Mouse (Mus musculus) liver, embryonic 14.5 days (tissue): Measurements from ENCODE around the gene Atp6v0a4. TPM values are rescaled to one million over a fixed set of nuclear protein-coding genes. Genes with fewer than 3 reads are reported as not detected.

Experiments used
- ATAC-seq: fragments of 200-750 bp; cut with Nextera tagmentation; 2 replicates; pipeline ENCODE4 v1.8.0; 2017; ENCODE audit warnings: moderate number of reproducible peaks, mild to moderate bottlenecking, moderate library complexity; ENCODE audit not compliant: insufficient read depth
- DNase-seq, 3 experiments: peaks; one replicate each; pipeline ENCODE4 v3.0.0-alpha.2; 2012 to 2013; ENCODE audit warnings: low read depth in 3 of 3, low spot score in 3 of 3
- H3K27ac ChIP-seq: fragments of 300-500 bp; sonication (generic); 2 replicates; pipeline ENCODE4 v1.5.1; 2014; ENCODE audit warnings: moderate library complexity, mild to moderate bottlenecking, control low read depth, inconsistent platforms
- H3K27me3 ChIP-seq: fragments of 300-500 bp; sonication (generic); 2 replicates; pipeline ENCODE4 v1.6.1; 2014; ENCODE audit warnings: mild to moderate bottlenecking, low read length, moderate library complexity; ENCODE audit not compliant: control insufficient read depth, insufficient read depth
- H3K36me3 ChIP-seq: fragments of 300-500 bp; sonication (generic); replicated peaks from 2 replicates; pipeline ENCODE4 v1.6.1; 2014; ENCODE audit warnings: low read depth; ENCODE audit not compliant: control insufficient read depth, insufficient read depth
- H3K4me1 ChIP-seq, 2 experiments: fragments of 200-500 bp in 1 of 2; fragments of 300-500 bp in 1 of 2; sonication (generic) in 1 of 2; replicated peaks; 2 replicates each; pipeline ENCODE4 v1.6.1; 2012 to 2014; ENCODE audit warnings: antibody characterized with exemption in 1 of 2, inconsistent platforms in 1 of 2, low read length in 1 of 2; ENCODE audit not compliant: control insufficient read depth in 2 of 2, insufficient read depth in 2 of 2
- H3K4me2 ChIP-seq: fragments of 300-500 bp; sonication (generic); 2 replicates; pipeline ENCODE4 v1.6.1; 2014; ENCODE audit warnings: low read depth, mild to moderate bottlenecking, control low read depth, moderate library complexity
- H3K4me3 ChIP-seq, 2 experiments: fragments of 200-500 bp in 1 of 2; fragments of 300-500 bp in 1 of 2; sonication (generic) in 1 of 2; 2 replicates each; pipeline ENCODE4 v1.5.1; 2012 to 2014; ENCODE audit warnings: low read depth in 2 of 2, low read length in 2 of 2, mild to moderate bottlenecking in 2 of 2, control low read depth in 1 of 2, inconsistent platforms in 1 of 2, moderate library complexity in 1 of 2; ENCODE audit not compliant: insufficient read depth in 1 of 2
- H3K9ac ChIP-seq: fragments of 300-500 bp; sonication (generic); replicated peaks from 2 replicates; pipeline ENCODE4 v1.6.1; 2014; ENCODE audit warnings: mild to moderate bottlenecking, control low read depth, moderate library complexity
- H3K9me3 ChIP-seq: fragments of 300-500 bp; sonication (generic); 2 replicates; pipeline ENCODE4 v1.6.1; 2016; ENCODE audit warnings: low read length, mixed read lengths; ENCODE audit not compliant: control insufficient read depth
- CTCF ChIP-seq: IDR thresholded peaks from 2 replicates; pipeline ENCODE4 v1.5.1; 2016; ENCODE audit warnings: antibody characterized with exemption, low read depth, control low read depth
- EP300 ChIP-seq: IDR thresholded peaks from 2 replicates; pipeline ENCODE4 v1.6.1; 2016; ENCODE audit warnings: antibody characterized with exemption, low read depth
- WGBS: fragments of 180-500 bp; shearing (Covaris S2); extraction: QIAGEN DNeasy Blood & Tissue Kit; methylation state at CpG from one replicate; pipeline ENCODE4 v1.1.7; 2014; ENCODE audit not compliant: insufficient replicate concordance; 5-methylcytosine and 5-hydroxymethylcytosine counted together
- polyA plus RNA-seq, 2 experiments: library from polyadenylated mRNA; depleted of rRNA in 1 of 2; stranded (reverse) in 1 of 2; unstranded in 1 of 2; fragments of >200 nt; fragmentation: Nextera tagmentation in 1 of 2; extraction: Ambion mirVana in 1 of 2; gene quantifications; 2 replicates each; pipeline versions ENCODE4 v1.2.1 to v1.2.3; 2012 to 2014

The Atp6v0a4 gene
- polyA plus RNA-seq (2012; rRNA removed) (0.17 and 0.35 TPM in 2 replicates), polyA plus RNA-seq (2014; fragmentation: Nextera tagmentation; extraction: Ambion mirVana) (0.10 and 0.13 TPM in 2 replicates)

GRCm38 (mm10) chr6:38124207-38124835 lies at the start of gene Atp6v0a4:
Gene Atp6v0a4, minus strand, starts transcription at chr6:38124586.
- WGBS, result 75% methylated on average over 7 of the region's 7 CpGs

GRCm38 (mm10) chr6:38165385-38165784 lies 41.0 kb upstream of the Atp6v0a4 start:
- no peak for DNase-seq
- no peak for TF ChIP-seq EP300
- TF ChIP-seq CTCF, result no peak
- Histone ChIP-seq H3K4me1 (no peaks in the 10 kb centered on the region), H3K4me2 (no peak overlapping the region), H3K9ac (no peak overlapping the region), H3K9me3 (no peaks in the 10 kb centered on the region), H3K4me3 (no peak overlapping the region), H3K27ac (no peak overlapping the region), H3K36me3 (no peaks in the 10 kb centered on the region), H3K27me3 (no peaks in the 10 kb centered on the region)
- WGBS, result 64% methylated on average over 6 of the region's 6 CpGs
- no peak for ATAC-seq

More at GRCm38 (mm10) chr6:38124207-38124835, at the start of gene Atp6v0a4:
- no peak for TF ChIP-seq CTCF
- TF ChIP-seq EP300, result no peak
- Histone ChIP-seq H3K9ac (no peak within 1 kb of the TSS), H3K27ac (no peak within 1 kb of the TSS), H3K36me3 (no peaks in the 10 kb centered on the region), H3K9me3 (no peaks in the 10 kb centered on the region), H3K4me2 (no peak within 1 kb of the TSS), H3K27me3 (no peaks in the 10 kb centered on the region), H3K4me3 (no peak within 1 kb of the TSS), H3K4me1 (peaks cover 0 to 2% of the 10 kb centered on the region in 2 experiments; a peak in 1 of 4 replicates)
- no peak for ATAC-seq
- no peak for DNase-seq

- WGBS, result 56% methylated on average over 6 of the region's 6 CpGs
- no peak overlapping the region for H3K27ac ChIP-seq
- H3K36me3 ChIP-seq, result no peaks in the 10 kb centered on the region
- no peak overlapping the region for H3K9ac ChIP-seq
- H3K4me1 ChIP-seq, result no peaks in the 10 kb centered on the region
- no peak for DNase-seq
- H3K27me3 ChIP-seq, result no peaks in the 10 kb centered on the region
- no peaks in the 10 kb centered on the region for H3K9me3 ChIP-seq
- no peak overlapping the region for H3K4me3 ChIP-seq
- TF ChIP-seq CTCF (no peak), EP300 (no peak)
- H3K4me2 ChIP-seq, result no peak overlapping the region
- ATAC-seq, result no peak
Measured at GRCm38 (mm10) chr6:38164705-38165104, 40.3 kb upstream of the Atp6v0a4 start.

- no peaks in the 10 kb centered on the region for H3K4me1 ChIP-seq
- ATAC-seq (no peak), DNase-seq (no peak)
Measured at GRCm38 (mm10) chr6:38162825-38163504, 38.6 kb upstream of the Atp6v0a4 start.

GRCm38 (mm10) chr6:38160556-38160955 lies 36.2 kb upstream of the Atp6v0a4 start:
- DNase-seq (no peak), ATAC-seq (no peak)
- Histone ChIP-seq H3K9me3 (no peaks in the 10 kb centered on the region), H3K27ac (no peak overlapping the region), H3K27me3 (no peaks in the 10 kb centered on the region), H3K36me3 (no peaks in the 10 kb centered on the region), H3K4me1 (no peaks in the 10 kb centered on the region), H3K9ac (no peak overlapping the region), H3K4me3 (no peak overlapping the region), H3K4me2 (no peak overlapping the region)
- 35% methylated on average over 2 of the region's 2 CpGs for WGBS
- TF ChIP-seq CTCF (no peak), EP300 (no peak)

More at GRCm38 (mm10) chr6:38162825-38163504, 38.6 kb upstream of the Atp6v0a4 start:
- Histone ChIP-seq H3K9me3 (no peaks in the 10 kb centered on the region), H3K36me3 (no peaks in the 10 kb centered on the region), H3K27me3 (no peaks in the 10 kb centered on the region), H3K9ac (no peak overlapping the region), H3K4me3 (no peak overlapping the region), H3K4me2 (no peak overlapping the region), H3K27ac (no peak overlapping the region)
- 69% methylated on average over 14 of the region's 14 CpGs for WGBS
- no peak for TF ChIP-seq CTCF
- no peak for TF ChIP-seq EP300
